Mouse (Mus musculus) heart, postnatal 10 days (tissue): ENCODE results near the gene Poldip3. TPM values are rescaled to one million over a fixed set of nuclear protein-coding genes. Genes with fewer than 3 reads are reported as not detected.

Experiments used
- DNase-seq, 2 experiments: peaks; one replicate each; pipeline ENCODE4 v3.0.0; 2021
- intact Hi-C: fragments of 180-260 bp; cut with DNase I; formaldehyde crosslinking; loops from one replicate; pipeline ENCODE4 v1.15.1; 2025
- total RNA-seq, 2 experiments: library from RNA; stranded (reverse); gene quantifications; 2 replicates each; pipeline ENCODE4 v1.2.3; 2021

Poldip3 gene
- total RNA-seq, 2 experiments from 2014 or later: 45.7 to 47.3 TPM

GRCm38 (mm10) chr15:83166642-83167041, 17.5 kb upstream of the Poldip3 start:
- DNase-seq: peak; percentile 59 to 61

GRCm38 (mm10) chr15:83165526-83166315, 16.5 kb upstream of the Poldip3 start:
- intact Hi-C loops: no loop called here
- DNase-seq: no peak

More at GRCm38 (mm10) chr15:83166642-83167041, 17.5 kb upstream of the Poldip3 start:
- intact Hi-C loops: no loop called here

DNA sequence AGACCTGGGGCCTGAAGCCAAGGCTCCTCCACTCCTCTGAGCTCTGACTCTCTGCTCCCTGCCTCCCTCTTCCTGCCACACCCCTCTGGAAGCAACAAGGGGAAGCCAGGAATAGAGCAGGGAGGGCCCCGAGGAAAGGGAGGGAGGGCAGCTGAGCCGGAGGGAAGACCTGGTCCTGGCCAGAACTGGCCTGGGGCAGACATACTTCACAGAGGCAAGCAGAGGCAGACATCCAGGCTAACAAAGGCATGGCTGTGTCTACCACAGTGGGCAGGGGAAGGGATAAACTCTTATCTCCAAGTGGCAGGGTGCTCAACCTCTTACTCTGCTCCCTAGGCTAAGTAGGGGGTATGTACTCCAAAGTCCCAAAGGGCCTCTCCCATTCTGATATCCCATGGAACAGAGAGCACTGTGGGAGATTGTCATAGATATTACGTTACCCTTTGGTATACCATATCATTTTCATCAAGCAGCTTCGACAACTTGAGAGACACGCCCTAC, 15.8 kb upstream of the Poldip3 start:
- intact Hi-C loops: no loop called here
- DNase-seq: peak; percentile 83 to 84

GRCm38 (mm10) chr15:83162818-83163485, 13.8 kb upstream of the Poldip3 start:
- no peak for DNase-seq
- intact Hi-C loops: no loop called here

DNA sequence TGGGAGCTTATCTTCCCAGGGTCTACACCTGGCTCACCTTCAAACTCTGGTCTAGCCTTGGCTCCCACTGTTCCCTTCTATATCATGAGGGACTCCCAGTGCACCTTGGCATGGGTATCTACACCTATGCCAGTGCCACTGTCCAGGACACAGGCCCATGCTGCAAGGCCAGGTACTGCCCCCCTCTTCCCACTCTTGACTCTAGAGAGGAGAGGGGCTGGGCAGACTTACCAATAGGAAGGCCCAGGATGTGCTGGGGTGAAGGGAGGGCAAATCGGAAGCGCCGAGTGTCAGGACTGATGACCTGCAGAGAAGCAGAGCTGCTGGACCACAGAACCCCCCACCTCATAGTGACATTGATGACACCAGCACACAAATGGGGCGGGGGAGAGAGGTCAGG, 12.8 kb upstream of the Poldip3 start:
- intact Hi-C loops: no loop called here
- no peak for DNase-seq

- DNase-seq: no peak
- intact Hi-C loops: no loop called here
Observed at GRCm38 (mm10) chr15:83161062-83161748, 12.0 kb upstream of the Poldip3 start.

- DNase-seq: no peak
- intact Hi-C loops: no loop called here
Observed at GRCm38 (mm10) chr15:83160561-83160960, 11.4 kb upstream of the Poldip3 start.

- intact Hi-C loops: loop anchor here (5.0 kb wide), 2 partner anchors 212 to 357 kb away; no protein-coding TSS in a partner anchor
- DNase-seq: peak; percentile 62 to 81
Observed at GRCm38 (mm10) chr15:83159823-83160222, 10.6 kb upstream of the Poldip3 start.

- no peak for DNase-seq
- intact Hi-C loops: loop anchor here (5.0 kb wide), 2 partner anchors 214 to 359 kb away; no protein-coding TSS in a partner anchor
Observed at GRCm38 (mm10) chr15:83158587-83159160, 9.5 kb upstream of the Poldip3 start.

GRCm38 (mm10) chr15:83157667-83158064, 8.5 kb upstream of the Poldip3 start:
- no peak for DNase-seq
- intact Hi-C loops: loop anchor here (1.0 to 5.0 kb wide), 4 partner anchors 15 to 360 kb away; partner anchors contain the start of gene Cyb5r3

DNA sequence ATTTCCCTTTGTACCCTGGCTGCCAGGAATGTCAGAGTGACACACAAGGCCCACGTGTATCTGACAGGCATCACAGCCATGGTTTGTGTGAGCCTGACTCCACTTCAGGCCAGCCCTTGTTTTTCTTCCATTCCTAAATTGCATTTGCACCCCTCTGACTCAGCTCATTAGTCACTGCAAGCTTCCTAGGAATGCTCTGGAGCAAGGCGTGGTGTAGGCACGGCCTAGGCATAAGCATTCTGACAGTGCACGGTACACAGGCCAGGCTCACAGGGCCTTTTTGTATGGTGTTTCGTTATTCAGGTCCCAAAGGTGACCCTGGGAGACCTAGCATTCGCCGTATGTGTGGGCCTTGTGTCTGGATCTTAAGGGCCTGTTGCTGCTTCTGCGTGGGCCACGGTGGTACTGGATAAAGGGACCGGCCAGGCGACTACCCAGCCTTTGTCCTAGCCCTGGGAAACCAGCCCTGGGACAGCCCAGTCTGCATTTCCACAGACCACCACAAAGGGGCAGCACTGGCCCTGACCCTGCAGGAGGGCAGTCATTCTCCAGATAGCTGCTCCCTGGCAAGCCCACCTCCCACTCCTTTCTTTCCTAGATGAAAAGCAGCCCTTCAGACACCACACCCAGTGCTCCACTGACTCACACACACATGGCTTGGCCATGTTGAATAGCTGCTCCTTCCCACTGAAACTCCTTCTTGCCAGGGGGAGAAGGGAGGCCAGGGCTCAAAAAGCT, 7.9 kb upstream of the Poldip3 start:
- DNase-seq: peak; percentile 75 to 87
- intact Hi-C loops: loop anchor here (1.0 to 5.0 kb wide), 4 partner anchors 15 to 360 kb away; partner anchors contain the start of gene Cyb5r3

DNA sequence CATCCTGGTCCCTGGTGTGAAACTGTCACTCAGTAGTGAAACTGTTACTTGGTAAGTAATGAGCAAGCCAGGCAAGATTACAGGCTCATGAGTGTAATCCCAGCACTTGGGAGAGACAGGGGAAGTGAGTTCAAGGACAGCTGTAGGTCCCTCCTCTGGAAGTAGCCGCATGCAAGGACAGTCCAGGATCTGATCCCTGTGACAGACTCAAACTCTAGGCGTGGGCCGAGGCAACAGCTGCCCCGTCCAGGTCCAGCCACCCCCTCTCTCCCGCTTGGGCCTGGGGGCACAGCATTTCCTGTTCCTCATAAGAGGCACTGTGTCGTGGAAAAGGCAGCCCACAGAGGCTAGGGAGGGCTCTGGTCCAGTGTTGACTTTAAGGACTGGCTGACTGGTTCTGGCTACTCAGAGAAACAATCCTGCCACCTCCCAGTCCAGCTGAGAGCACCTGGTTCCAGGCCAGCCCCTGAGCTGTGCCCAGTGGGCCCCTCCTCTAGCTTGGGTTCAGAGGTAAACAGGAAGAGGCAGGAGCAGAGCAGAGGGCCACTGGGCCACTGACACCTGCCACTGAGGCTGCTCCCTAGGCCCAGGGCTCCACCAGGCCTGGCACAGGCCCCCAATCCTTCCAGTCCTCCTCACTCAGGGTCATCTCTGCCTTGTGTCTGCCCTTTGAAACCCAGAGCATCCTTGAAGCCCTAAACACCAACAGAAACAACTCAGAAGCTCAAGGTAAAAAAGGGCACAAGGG, 6.7 kb upstream of the Poldip3 start:
- intact Hi-C loops: loop anchor here (5.0 kb wide), 2 partner anchors 216 to 361 kb away; no protein-coding TSS in a partner anchor

GRCm38 (mm10) chr15:83154309-83154708, 5.1 kb upstream of the Poldip3 start:
- intact Hi-C loops: no loop called here

More for the DNA sequence above, 6.7 kb upstream of the Poldip3 start:
- DNase-seq: no peak

GRCm38 (mm10) chr15:83150694-83151093, 1.5 kb upstream of the Poldip3 start:
- intact Hi-C loops: no loop called here
- DNase-seq: no peak

More at GRCm38 (mm10) chr15:83154309-83154708, 5.1 kb upstream of the Poldip3 start:
- no peak for DNase-seq

GRCm38 (mm10) chr15:83150073-83150442, 874 bp upstream of the Poldip3 start:
- DNase-seq: no peak
- intact Hi-C loops: no loop called here

GRCm38 (mm10) chr15:83148801-83149195, 386 bp downstream of the Poldip3 start:
- no peak for DNase-seq
- intact Hi-C loops: loop anchor here (2.0 kb wide), 1 partner anchor 24 kb away; no protein-coding TSS in a partner anchor

DNA sequence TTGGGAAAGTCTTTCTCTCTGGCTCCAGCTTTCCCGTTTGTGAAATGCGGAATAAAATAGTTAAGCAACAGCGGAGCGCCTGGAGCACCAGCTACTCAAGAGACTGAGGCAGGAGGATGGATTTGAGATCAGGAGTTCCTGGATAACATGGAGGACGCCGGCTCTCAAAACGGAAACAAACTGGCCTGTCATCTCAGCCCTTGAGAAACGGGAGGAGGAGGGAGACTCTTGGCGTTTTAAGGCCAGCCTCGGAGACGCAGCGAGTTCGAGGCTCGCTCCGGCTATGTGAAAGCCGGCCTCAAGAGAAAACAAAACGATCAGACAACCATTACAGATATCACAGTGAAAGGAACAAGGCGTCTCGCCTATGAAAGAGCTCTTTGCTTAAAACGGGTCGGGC, 789 bp downstream of the Poldip3 start:
- intact Hi-C loops: loop anchor here (2.0 kb wide), 1 partner anchor 24 kb away; no protein-coding TSS in a partner anchor
- DNase-seq: no peak

GRCm38 (mm10) chr15:83145541-83145940, 3.6 kb downstream of the Poldip3 start:
- no peak for DNase-seq
- intact Hi-C loops: no loop called here

- no peak for DNase-seq
- intact Hi-C loops: no loop called here
Observed at GRCm38 (mm10) chr15:83142861-83143260, 6.3 kb downstream of the Poldip3 start.
